Mouse (Mus musculus): ENCODE results near the gene Mucl3.

DNA sequence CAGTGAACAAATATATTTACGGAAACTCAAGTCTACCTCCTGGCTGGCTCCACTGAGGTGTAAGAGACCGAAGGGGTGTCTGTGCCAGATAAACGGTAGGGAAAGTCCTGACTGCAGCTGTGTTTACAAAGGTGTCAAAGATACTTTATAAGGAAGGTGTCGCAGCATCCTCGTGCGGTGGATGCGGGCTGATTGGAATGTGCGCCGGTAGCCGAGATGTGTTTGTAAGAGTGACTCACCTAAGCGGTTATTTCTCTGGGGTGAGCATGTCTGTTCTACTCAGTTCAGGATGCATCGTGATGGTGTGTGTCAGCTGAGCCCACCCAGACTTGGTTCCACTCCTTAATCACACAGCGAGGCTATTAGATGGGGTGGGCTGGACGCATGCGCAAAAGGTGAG is 51.8 kb downstream of the Mucl3 start:
- TF ChIP-seq POLR2A (IDR thresholded peaks at IDR 0.05; ENCODE audit: borderline replicate concordance, low read depth, low read length): no peak
- TF ChIP-seq CTCF (IDR thresholded peaks at IDR 0.05; ENCODE audit: low read depth, low read length): no peak
